Mouse (Mus musculus): ENCODE results near the gene Gphn.
A peak's percentile ranks its signal among the peaks of the same experiment; 100 is the strongest.

Gphn gene

DNA sequence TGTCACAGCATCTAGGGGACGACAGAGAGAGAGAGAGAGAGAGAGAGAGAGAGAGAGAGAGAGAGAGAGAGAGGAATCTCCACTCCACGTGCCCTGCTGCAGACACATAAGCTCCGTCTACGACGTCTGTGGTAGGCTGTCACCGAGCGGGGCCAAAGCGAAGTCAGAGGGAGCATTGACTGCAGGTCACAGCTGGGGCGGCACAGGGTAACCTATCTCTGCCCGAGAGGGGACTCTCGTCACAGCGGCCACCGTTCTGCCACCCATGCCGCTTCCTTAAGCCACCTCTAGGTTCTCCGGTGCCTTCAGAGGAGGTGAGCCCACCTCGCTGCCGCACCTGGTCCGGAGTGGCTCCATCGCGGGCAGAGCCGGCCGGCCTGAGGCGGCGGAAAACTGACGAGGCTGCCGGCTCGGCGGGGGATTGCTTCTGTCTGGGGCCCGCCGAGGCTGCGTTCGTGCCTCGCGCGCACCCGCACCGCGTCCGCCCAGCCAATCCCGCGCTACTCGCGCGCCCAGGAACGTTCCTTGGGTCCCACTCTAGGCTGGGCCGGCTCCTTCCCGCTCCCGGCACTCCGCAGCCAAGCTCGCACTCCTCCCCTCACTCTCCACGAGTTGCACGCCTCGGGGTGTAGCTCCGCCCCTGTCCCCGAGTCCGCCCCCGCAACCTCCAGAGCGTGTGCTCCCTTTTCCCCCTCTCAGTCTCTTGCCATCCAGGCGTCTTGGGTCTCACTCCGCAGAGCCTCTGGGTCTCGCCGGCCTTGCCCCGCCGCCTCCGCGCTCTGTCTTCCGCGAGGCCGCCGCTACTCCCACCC, at the start of gene Gphn:
Gene Gphn (plus strand): TSS at position 673 of the 812 bp plus-strand sequence.
- peak; percentile 79 for DNase-seq (ENCODE audit: low read depth, low spot score)

DNA sequence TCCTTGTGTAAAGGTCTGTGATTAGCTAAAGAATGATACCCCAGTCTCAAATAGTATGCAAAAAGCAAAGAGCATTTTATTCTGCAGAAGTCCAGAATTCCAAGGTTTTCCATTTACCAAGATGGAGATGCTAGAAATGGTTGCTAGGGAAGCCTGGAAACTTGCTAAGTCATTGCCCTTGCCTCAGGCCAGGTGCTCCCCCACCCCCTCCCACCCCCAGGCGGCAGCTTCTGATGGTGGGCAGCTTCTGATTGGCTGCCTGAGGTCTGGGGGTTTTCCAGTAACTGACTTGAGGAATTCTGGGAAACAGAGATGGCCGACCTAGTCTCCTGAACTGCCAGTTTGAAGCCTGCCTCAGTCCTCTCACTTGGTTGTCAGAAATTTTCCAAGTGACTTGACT, 44.7 kb upstream of the Gphn start:
- no peak for DNase-seq (ENCODE audit: low read depth, low spot score)

DNA sequence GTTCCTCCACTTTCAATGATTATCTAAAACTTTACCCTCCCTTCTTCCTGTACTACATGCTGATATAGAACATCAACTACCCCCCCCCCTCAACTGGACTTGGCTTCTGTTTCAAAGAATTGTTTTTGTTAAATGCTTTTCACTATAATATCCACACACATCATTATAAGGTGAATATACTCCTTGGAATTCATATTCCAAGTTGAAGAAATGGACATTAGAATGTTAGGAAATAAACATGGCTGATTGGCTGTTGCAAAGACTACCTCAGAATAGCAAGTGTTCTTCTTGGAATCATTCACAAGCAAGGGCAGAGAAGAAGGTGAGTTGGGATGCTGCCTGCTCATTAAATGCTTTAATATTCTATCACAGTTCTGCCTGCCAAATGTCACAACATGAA, 32.2 kb upstream of the Gphn start, which contains the start of gene Gm6657:
Gene Gm6657 (plus strand): TSS at position 301 of the 400 bp plus-strand sequence.
- no peak for DNase-seq (ENCODE audit: low read depth, low spot score)

DNA sequence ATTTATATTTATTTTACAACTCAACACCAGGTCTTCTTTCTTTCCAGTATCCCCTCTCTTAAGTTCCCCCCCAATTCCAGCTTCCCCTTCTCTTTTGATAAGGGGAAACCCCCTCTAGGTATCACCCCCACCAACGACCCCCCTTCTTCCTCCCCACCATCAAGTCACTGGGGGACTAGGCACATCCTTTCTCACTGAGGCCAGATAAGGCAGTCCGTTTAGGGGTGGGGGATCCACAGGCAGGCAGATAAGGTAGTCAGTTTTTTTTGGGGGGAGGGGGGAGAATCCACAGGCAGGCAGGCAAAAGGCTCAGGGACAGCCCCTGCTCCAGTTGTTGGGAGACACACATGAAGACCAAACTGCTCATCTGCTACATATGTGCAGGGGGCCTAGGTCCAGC, 30.8 kb upstream of the Gphn start:
- DNase-seq (ENCODE audit: low read depth, low spot score) = no peak

DNA sequence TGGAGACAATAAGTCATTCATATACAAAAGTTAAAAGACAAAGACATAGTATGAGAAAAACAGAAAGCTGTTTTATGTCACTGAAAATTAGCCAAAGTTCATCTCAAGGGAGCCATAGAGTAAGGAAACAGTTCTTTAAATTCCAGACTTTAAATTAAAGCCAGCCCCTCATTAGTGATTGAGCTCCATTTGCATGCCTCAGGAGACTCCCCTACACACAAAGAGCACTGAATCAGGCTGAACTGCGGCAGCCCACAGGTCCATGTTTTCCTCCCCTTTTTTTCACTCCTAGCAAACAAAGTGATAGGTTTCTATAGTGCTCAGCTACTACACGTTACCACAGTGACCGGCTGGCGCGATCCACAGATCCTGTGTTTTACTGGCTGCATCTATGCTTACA, 22.5 kb upstream of the Gphn start:
- DNase-seq (ENCODE audit: low read depth, low spot score) = no peak

DNA sequence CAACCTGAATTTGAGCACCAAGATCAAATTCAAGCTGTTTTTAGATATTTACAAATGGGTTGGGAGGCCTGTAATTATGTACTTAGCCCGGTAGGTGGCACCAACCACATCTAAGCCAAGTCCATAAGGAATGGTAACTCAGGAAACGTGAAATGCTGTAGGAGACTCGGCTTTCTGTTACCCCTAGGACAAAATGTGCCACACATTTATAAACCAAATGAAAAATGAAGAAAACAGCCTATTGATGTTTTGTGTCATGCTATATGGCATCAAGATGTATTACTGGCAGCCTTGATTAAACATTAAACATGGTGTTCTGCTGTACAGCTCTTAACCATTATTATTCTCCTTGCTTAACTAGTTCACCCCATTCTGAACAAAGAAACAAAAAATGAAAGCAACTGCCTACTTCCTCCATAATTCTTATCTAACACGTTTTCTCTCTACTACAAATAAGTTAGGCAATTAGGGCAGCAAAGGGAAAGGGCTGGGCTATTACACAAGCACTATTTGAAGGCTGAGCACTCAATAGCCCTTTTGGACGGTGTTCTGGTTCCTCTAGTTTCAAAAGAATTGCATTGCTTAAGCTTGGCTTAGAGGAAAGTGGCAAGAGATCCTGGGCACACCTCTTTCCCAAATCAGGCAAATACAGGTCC, 20.1 kb upstream of the Gphn start:
- peak; percentile 57 for DNase-seq (ENCODE audit: low read depth, low spot score)

DNA sequence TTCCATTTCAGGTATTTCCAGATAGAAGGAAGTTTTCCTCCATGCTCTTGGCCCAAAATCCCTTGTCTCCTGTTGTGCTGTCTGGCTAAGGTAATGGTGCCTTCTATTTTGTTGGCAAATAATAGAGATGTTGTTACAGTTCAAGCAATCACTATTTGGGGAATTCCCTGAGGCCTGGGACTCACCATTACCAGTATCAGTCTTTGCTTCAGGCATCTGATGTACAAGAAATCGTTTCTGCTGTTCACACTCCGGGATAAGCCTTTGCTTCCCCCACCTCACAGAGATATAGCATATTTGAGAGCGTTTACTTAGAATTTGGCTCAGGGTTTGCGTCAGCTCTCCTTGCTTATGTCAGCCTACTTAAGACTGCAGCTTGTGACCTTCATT, 19.6 kb upstream of the Gphn start:
- DNase-seq (ENCODE audit: low read depth, low spot score) = no peak

DNA sequence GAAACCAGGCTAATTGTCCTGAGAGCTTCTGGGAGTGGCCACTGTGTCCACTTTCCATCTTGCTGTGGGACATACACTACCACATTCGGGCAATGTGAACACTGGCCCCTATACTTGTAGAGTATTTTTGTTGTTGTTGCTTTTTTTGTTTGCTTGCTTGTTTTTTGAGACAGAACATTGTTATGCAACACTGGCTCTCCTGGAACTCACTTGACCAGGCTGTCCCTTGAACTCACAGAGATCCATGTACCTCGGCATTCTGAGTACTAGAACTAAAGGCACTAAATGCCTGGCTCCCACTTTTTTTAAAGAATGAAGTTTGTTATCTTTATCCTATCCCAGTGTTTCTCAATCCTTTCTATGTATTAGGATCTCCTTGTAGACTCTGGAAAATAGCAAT, 16.3 kb upstream of the Gphn start:
- no peak for DNase-seq (ENCODE audit: low read depth, low spot score)

DNA sequence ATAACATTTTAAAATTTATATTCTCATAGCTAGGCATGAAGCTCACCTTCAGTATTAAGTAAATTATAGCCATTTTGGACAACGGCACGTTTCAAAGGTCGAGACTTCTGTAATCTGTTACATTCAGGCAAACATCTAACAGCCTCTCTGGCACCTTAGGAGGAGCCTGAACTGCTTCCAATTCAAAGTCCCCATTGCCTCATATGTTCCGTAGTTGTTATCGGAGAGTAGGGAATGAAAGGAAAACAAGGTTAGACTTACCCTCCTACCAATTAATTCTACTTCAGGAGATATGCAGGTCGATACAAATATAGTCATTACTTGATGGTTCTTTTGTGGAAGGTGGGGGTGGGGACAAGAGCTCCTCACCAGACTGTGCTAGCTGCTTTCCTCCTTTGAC, 10.7 kb upstream of the Gphn start:
- no peak for DNase-seq (ENCODE audit: low read depth, low spot score)

DNA sequence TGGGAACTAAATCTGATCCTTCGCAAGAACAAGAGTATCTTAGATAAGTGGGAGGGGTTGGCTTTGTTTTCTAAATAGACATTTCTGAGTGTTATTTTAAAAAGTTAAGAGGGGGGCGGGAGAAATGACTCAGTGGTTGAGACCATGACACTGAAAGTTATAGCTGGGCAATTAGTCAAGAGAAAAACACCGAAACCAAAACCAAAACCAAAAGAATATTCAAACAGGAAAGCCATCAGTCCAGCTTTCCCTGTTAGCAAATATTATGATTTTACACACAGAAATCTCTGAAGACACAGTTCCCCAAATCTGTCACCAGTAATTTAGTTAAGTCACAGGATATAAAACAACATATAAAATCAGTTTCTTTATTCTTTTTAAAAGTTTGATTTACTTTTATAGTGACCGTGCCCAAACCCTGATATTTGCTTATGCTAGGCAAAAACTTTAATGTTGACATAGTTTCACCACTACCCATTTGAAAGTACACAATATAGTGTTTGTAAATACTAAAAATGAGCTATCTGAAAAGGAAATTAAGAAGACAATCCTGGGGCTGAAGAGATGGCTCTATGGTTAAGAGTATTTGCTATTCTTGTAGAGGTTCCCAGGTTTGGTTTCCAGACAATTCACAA, 6.9 kb upstream of the Gphn start:
- no peak for DNase-seq (ENCODE audit: low read depth, low spot score)

DNA sequence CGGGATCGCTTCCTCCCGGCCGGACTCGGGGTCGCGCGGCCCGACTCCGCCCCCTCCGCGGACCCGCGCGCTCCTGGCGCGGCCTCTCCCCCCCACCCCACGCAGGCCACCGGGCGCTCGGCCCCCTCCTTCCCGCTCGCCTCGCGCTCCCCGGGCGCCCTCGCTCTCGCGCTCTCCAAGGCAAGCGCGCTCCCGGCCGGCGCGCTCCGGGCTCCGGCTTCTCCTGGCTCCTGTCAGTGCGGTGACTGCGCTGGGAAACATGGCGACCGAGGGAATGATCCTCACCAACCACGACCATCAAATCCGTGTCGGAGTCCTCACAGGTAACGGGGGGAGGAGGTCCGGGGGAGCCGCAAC, 318 bp downstream of the Gphn start:
- DNase-seq (ENCODE audit: low read depth, low spot score) = peak; percentile 85

DNA sequence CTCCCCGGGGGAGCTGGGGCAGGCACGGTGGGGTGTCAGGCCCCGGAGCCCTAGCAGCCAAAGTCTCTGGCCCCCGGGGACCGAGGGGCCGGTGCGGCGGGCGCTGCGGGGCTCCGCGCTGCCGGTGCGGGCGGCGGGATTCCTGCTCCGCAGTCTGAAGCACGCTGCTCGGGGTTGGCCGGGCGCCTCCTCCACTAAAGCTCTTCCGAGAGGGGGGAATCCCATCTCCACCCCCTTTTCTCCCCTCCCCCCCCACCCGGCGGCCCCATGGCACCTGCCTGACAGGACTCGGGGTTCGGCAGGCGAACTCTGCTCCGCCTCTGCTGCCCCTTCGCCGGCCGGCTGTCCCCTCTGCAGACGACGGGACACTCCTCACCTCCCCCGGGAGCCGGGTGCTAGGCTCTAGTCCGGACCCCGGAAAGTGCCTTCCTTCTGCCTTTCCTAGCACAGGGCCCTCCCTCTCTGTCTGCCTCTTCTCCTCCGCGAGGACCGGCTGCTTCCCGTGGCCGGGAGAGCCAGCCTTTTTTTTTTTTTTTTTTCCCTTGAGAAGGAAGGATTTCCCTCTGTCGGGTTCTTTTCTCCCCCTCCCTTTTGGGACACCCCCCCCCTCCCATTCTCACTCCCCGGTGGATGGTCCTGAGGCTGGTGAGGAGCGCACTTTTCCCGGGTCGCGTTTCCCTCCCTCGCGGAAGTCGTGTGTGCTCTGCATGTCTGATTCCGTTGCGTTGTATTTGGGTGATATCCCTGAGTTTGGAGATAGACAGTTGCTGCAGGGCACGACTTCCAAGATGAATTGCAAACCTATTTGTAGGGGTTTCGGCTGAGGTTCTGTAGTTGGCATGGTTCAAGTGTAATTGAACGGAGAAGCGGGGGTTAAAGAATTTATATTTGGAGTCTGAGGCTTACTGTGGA, 1.1 kb downstream of the Gphn start:
- DNase-seq (ENCODE audit: low read depth, low spot score) = peak; percentile 16

DNA sequence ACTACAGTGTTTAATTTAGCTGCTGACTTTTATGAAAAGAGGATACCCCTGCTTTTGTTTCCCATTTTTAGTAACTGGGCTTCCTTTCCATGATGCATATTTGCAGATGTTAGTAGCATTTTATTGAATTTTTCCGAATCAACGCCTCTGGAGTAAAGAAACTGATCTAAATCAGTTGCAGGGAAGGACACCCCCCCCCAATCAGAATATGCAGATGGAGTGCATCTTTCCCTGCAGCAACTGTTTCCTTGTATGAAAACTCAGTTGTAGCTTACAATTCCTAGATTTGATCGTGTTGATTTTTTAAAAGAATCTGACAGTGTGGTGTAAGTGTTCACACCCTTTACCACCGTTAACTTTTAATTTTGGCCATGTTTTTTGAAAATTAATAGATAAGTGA, 2.0 kb downstream of the Gphn start:
- DNase-seq (ENCODE audit: low read depth, low spot score) = no peak

DNA sequence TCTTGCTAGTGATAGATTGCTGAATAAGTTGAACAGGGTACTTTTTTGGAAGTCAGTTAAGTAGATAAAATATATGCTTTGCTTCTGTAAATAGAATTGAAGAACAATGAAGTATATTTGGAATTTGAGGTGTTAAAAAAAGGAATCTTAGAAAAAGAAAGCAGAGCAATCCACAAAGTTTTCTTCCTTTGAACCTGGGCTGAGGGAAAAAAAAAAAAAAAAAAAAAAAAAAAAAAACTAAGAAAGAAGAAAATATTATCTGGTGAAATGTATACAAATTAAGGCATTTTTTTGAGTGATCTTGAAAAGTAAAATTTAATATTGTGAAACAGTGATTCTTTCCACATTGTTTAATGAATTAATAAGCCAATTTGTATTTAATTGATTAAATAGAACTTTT, 6.4 kb downstream of the Gphn start:
- DNase-seq (ENCODE audit: low read depth, low spot score) = no peak

DNA sequence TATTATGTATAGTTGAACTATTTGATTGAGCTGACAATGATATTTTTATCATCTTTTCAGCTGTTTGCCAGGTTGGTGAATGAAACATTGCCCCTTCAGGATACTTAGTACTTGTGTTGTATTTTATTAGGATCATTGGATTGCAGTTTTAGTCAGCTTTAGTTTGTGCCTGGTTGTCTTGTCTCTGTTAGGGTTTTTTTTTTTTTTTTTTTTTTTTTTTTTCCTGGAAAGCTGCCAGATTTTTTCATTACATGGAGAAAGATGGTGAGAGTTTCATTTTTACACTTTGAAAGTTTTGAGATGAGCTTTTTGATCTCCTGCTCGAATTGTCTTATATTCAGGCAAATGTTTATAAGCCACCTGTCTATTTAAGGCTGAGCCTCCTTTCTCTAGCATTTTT, 22.2 kb downstream of the Gphn start:
- no peak for DNase-seq (ENCODE audit: low read depth, low spot score)

DNA sequence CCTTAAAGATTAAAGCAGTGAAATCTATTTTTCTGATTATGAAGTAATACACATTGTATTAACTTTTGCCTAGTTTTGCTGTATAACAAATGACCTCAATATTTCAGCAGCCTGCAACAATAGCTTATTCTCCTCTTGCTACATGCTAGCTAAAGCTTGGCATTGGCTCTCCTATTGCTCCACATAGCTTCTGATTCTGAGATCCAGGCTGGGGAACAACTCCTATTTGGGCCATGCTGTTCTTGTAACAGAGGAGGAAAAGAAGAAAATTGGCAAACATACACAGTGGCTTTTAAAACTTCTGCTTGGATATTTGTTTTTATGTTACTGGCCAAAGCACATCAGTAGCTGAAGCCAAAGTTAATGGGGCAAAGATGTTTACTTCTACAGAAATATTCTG, 23.0 kb downstream of the Gphn start:
- no peak for DNase-seq (ENCODE audit: low read depth, low spot score)

DNA sequence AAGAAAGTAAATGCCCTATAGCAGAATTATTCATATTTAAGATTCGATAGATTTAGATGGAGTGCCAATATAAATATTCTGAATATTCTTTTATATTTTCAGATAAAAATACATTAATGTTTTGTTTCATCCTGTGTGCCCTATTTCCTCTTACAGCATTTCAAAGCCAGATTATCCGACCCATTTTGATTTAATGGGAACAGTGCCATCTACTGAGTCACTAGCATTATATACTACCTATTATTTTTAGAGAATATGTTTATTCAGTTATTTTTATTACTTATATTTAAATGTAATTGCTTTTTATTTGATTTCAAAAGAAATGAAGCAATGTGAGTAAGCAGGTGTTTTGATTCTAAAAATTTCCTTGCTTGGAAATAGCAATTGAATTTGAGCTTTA, 51.2 kb downstream of the Gphn start:
- DNase-seq (ENCODE audit: low read depth, low spot score) = no peak

DNA sequence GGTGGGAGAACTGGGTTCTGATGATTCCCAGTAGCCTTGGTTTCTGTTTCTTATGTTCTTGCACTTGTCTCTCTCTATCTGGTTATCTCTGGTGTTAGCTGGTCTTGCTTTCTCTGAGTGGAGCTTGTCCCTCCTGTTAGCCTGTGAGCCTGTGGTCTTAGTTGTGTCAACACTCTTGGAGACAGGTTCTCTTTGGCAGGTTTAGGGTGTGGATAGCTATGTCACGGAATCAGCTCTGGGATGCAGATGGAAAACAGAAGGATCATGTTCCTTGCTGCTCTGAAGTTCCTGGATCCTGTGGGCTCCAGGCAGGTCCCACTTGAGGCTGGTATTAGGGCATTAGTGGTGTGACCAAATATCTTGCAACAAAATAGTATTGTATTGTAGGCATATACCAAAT, 64.2 kb downstream of the Gphn start:
- DNase-seq (ENCODE audit: low read depth, low spot score) = no peak

DNA sequence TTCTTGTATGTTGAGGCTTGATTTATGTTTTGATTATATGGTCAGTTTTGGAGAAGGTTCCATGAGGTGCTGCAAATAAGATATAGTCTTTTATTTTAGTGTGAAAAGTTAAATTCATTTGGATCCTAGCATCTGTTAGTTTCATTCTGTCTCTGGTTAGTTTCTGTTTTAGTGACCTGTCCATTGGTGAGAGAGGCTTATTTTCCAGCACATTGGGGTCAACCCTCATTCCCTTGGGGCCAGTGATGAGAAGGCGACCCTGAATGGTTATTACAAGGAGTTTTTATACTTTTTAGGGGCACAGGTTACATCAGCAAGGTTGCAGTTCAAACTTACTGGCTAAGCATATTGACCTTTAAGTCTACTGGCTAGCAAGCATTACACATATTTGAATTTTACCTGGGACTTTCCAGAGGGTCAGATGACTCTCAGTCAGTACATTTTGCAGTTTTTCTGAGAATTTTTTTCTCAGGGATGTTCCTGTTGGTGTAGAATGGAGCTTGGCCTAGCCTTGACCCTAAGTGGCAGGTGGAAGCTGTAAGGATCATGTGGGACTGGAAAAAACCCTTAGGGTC, 72.7 kb downstream of the Gphn start:
- no peak for DNase-seq (ENCODE audit: low read depth, low spot score)

DNA sequence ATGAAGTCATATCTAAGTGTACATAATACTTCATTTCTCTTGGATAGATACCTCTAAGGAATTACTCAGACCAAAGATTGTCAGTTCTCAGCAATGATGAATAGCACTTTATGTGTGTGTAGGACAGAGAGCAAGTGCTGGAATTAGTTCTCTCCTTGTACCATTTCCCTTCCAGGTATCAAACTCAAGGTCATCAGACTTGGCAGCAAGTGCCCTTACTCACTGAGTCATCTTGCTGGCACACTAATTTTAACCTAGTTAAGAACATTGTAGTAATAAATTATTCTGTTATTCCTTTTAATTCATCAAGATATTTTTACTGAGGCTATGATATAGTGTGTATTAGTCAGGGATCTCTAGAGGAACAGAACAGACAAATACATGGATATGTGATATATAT, 88.9 kb downstream of the Gphn start:
- DNase-seq (ENCODE audit: low read depth, low spot score) = no peak

DNA sequence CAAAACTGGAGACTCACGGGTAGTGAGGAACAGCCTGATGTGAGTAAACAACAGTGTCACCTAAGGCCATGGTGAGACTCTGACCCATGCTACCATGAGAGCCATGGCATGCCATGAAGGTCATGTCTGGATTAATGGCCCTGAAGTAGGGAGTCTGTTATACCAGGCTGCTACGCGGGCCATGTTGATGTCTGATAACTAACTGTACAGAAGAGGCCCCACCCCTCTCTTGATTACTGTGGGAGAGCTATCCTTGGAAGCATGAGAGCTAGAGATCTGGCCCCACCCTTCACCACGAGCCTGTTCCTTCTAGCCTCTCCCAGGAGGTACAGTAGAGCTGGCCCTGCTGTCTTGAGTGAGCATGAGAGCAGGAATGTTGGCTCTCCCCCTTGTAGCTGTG, 101.8 kb downstream of the Gphn start:
- no peak for DNase-seq (ENCODE audit: low read depth, low spot score)

DNA sequence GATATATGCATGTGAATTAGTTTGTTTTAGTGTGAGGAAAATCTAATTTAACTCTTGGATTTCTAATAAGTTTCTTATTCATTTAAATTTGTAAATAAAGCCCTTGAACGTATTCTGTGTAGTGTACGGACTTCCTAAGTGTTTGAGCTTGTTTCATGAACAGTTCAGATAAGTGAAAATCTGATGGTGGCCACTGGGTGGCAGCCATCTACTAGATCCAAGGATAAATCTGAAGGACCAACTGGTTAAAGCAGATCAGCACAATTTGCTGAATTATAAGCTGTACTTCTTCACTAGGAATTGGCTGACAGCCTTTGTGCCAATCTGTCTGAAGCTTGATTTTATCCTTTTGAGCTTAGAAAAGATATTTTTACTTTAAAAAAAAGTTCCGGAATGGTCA, 105.9 kb downstream of the Gphn start:
- DNase-seq (ENCODE audit: low read depth, low spot score) = peak; percentile 29
